Mouse (Mus musculus) liver, adult 2 months (tissue): ENCODE measurements around the gene Ltbp3. TPM values are rescaled to one million over a fixed set of nuclear protein-coding genes. Genes with fewer than 3 reads are reported as not detected.

ENCODE experiments used
- DNase-seq: peaks from one replicate; pipeline ENCODE4 v3.0.0-alpha.2; 2011; ENCODE audit warnings: low read depth, low spot score; ENCODE audit errors: extremely low read depth
- H3K27ac ChIP-seq: fragments of 200-500 bp; replicated peaks from 2 replicates; pipeline ENCODE4 v1.5.1; 2012; ENCODE audit warnings: low read depth, mild to moderate bottlenecking, control low read depth, inconsistent platforms, low read length; ENCODE audit not compliant: insufficient read depth
- H3K27me3 ChIP-seq: fragments of 200-500 bp; 2 replicates; pipeline ENCODE4 v1.6.1; 2012; ENCODE audit warnings: mild to moderate bottlenecking, moderate library complexity, low read length, inconsistent platforms; ENCODE audit not compliant: control insufficient read depth, insufficient read depth
- H3K36me3 ChIP-seq: fragments of 200-500 bp; 2 replicates; pipeline ENCODE4 v1.6.1; 2012; ENCODE audit warnings: low read length, inconsistent platforms; ENCODE audit not compliant: control insufficient read depth, insufficient read depth
- H3K4me1 ChIP-seq: fragments of 200-500 bp; 2 replicates; pipeline ENCODE4 v1.6.1; 2011; ENCODE audit warnings: low read length; ENCODE audit not compliant: control insufficient read depth, insufficient read depth
- H3K4me3 ChIP-seq: fragments of 200-500 bp; 2 replicates; pipeline ENCODE4 v1.5.1; 2011; ENCODE audit warnings: low read depth, mild to moderate bottlenecking, control low read depth, low read length, moderate library complexity; ENCODE audit not compliant: insufficient read depth
- H3K79me2 ChIP-seq: fragments of 200-500 bp; 2 replicates; pipeline ENCODE4 v1.6.1; 2012; ENCODE audit warnings: inconsistent platforms, mild to moderate bottlenecking, low read length, moderate library complexity; ENCODE audit not compliant: control insufficient read depth, insufficient read depth
- H3K9ac ChIP-seq: fragments of 200-500 bp; 2 replicates; pipeline ENCODE4 v1.6.1; 2012; ENCODE audit warnings: low read depth, mild to moderate bottlenecking, control low read depth, inconsistent platforms, low read length
- CTCF ChIP-seq: fragments of 200-500 bp; IDR thresholded peaks from 2 replicates; pipeline ENCODE4 v1.5.1; 2011; ENCODE audit warnings: low read depth, low read length, control low read depth
- POLR2A ChIP-seq: fragments of 200-500 bp; IDR thresholded peaks from 2 replicates; pipeline ENCODE4 v1.6.1; 2011; ENCODE audit warnings: low read length, control low read depth; ENCODE audit not compliant: insufficient read depth; ENCODE audit errors: extremely low read depth
- WGBS: fragments of 180-500 bp; shearing (Covaris S2); methylation state at CpG from one replicate; pipeline ENCODE4 v1.1.7; 2018; 5-methylcytosine and 5-hydroxymethylcytosine counted together
- polyA plus RNA-seq: library from polyadenylated mRNA; depleted of rRNA; stranded (reverse); fragments of >200 nt; gene quantifications from 2 replicates; pipeline ENCODE4 v1.2.3, GENCODE M21; 2012
- total RNA-seq: library from RNA; depleted of rRNA; stranded (reverse); fragments of >200 nt; gene quantifications from 2 replicates; pipeline ENCODE4 v1.2.3, GENCODE M21; 2014

Ltbp3 gene
- total and polyA plus RNA-seq, 2 experiments = 1.2 to 3.4 TPM

DNA sequence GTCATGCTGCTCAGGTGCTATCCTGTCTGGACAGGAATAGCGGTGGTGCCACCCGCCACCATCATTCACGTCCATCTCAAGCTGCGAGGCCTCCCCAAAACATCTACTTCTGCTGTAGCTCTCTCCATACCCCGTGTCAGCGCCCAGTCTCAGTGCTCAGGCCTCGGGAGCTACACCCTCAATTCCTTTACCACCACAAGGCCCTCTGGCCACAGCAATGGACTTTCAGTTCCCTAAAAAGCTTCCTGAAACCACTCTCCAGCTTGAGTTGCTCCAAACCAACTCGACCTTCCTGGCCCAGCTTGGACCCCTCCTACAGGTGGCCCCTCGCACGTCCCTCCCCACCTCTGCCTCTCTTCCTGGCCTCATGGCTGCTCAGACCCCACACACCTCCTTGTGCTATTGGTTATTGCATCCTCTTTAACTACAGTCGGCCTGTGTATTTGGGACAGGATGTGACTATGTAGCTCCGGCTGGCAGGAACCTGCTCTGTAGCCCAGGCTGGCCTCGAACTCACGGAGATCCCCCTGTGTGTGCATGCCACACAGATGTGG is 28.7 kb upstream of the Ltbp3 start:
- H3K27ac ChIP-seq = no peak overlapping the region
- whole genome bisulfite sequencing = 88% methylated on average over 14 of the region's 14 CpGs
- 0 out of 2 replicates have a peak, but pooled peaks cover 3% of the 10 kb centered on the region for H3K4me1 ChIP-seq
- H3K4me3 ChIP-seq = no peak overlapping the region
- H3K79me2 ChIP-seq = no peaks in the 10 kb centered on the region
- H3K27me3 ChIP-seq = no peaks in the 10 kb centered on the region
- DNase-seq = no peak
- H3K36me3 ChIP-seq = no peaks in the 10 kb centered on the region
- no peak for TF ChIP-seq CTCF
- no peak for TF ChIP-seq POLR2A
- H3K9ac ChIP-seq = no peak overlapping the region

DNA sequence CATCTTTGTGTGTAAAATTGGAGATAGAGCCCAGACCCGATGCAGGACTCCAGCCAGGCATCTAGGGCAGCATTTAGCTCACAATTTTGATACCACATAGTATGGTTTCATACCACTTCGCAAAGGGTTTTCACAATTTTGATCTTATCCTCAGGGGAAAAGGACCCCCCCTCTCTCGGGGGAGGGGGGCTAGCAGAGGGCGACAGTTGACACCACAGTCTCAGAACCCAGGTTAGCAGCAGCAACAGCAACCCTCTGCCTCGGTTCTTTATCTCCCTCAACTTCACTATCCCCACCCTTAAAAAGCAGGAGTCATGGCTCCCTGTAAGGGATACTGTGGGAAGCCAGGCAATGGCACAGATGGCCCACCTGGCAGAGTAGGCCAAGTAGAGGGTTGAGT is 27.4 kb upstream of the Ltbp3 start:
- Histone ChIP-seq H3K4me1 (0 out of 2 replicates have a peak, but pooled peaks cover 3% of the 10 kb centered on the region), H3K36me3 (no peaks in the 10 kb centered on the region)
- 82% methylated on average over 5 of the region's 5 CpGs for WGBS

DNA sequence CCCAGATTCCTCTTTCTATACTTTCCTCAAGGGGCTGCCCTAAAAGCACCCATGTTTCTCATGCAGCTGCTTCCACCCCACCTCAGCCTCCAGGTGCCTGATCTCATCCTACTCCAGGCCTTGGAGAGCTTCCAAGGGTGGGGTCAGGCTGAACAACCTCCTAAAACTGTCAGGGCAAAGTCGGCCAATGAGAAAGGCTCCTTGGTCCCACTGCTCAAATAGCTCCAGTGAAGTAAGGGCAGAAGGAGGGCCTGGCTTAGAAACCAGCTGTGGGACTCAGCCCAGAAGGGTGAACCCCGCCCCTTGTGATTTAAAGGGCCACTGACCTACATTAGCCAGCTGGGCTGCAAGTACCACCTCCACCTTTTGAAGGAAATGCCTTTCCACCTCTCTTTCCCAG is 27.0 kb upstream of the Ltbp3 start:
- no peak overlapping the region for H3K27ac ChIP-seq
- 0 out of 2 replicates have a peak, but pooled peaks cover 3% of the 10 kb centered on the region for H3K4me1 ChIP-seq
- no peaks in the 10 kb centered on the region for H3K79me2 ChIP-seq
- TF ChIP-seq CTCF = no peak
- no peak for TF ChIP-seq POLR2A
- peak; percentile 55 for DNase-seq
- no peak overlapping the region for H3K9ac ChIP-seq
- H3K27me3 ChIP-seq = no peaks in the 10 kb centered on the region
- no peaks in the 10 kb centered on the region for H3K36me3 ChIP-seq
- 19% methylated on average over 2 of the region's 2 CpGs for WGBS
- no peak overlapping the region for H3K4me3 ChIP-seq

More for the DNA sequence above, 27.4 kb upstream of the Ltbp3 start:
- Histone ChIP-seq H3K27ac (no peak overlapping the region), H3K4me3 (no peak overlapping the region), H3K9ac (no peak overlapping the region), H3K27me3 (no peaks in the 10 kb centered on the region), H3K79me2 (no peaks in the 10 kb centered on the region)
- DNase-seq = no peak
- no peak for TF ChIP-seq POLR2A
- TF ChIP-seq CTCF = no peak

DNA sequence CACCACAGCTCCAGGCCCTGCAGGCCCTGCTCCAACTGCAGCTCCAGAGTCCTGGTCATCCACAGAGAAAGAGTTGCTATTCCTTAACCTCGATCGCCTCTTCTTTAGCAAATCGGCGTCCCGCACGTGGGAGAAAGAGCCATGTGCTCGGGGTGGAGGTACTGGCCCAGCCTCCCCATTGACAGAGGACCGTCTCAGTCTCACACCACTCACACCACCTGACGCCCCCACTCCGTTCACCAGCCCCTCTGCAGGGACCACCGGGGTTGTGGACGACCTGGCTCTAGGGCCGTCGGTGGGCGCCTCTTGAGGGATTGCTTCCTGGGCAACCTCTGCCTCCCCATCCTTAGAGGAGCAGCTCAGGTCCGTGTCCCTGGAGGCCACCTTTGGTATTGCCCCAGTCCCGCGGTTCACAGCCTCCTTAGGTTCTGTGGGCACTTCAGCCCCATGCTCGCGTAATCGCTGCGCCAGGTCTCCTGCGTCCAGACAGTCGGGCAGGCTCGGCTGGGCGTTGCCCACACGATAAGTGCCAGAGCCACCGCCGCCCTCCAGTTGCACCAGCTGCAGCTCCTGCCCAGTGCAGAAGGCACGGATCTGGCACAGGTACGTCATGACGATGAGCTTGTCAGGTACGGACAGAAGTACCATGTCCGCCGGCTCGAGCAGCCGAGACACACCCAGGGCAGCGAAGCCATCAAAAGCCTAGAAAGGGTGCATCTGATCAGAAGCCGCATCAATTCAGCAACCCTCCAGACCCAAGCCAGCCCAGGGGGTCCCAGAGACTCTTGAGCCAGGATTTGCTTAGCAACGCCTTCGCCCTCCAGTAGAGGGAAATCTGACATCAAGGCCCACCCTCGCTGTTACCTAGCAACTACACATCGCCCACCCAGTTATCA is 24.7 kb upstream of the Ltbp3 start:
- no peak for DNase-seq
- TF ChIP-seq CTCF = peak; percentile 29; the same call in 1 of the 2 replicates
- no peak for TF ChIP-seq POLR2A
- no peak overlapping the region for H3K4me3 ChIP-seq
- no peaks in the 10 kb centered on the region for H3K79me2 ChIP-seq
- H3K9ac ChIP-seq = no peak overlapping the region
- H3K4me1 ChIP-seq = 0 out of 2 replicates have a peak, but pooled peaks cover 3% of the 10 kb centered on the region
- peaks cover 2% of the 10 kb centered on the region; the same call in 1 of the 2 replicates for H3K36me3 ChIP-seq
- no peak overlapping the region for H3K27ac ChIP-seq
- 45% methylated on average over 43 of the region's 43 CpGs for WGBS
- H3K27me3 ChIP-seq = no peaks in the 10 kb centered on the region

DNA sequence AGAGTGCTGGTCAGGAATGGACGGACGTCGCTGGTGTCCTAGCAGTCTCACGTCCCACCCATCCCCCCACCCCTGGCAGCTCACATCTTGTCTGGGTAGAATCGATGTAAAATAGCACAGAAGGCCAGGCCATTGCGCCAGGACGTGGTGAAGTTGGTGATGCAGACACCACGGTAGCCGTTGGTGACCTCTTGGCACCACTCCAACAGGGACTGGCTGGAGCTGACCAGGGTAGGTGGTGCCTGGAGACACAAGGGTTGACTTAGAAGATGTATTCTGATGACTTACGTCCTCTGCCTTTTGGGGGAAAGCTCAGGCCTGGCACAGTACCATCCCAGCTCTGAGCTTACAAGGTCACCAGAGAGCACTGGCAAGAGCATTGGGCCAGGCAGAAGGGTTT is 23.7 kb upstream of the Ltbp3 start:
- H3K27me3 ChIP-seq = no peaks in the 10 kb centered on the region
- 35% methylated on average over 10 of the region's 10 CpGs for WGBS
- no peak overlapping the region for H3K4me3 ChIP-seq
- no peaks in the 10 kb centered on the region for H3K79me2 ChIP-seq
- H3K9ac ChIP-seq = no peak overlapping the region
- H3K4me1 ChIP-seq = 0 out of 2 replicates have a peak, but pooled peaks cover 3% of the 10 kb centered on the region
- peak; percentile 40 for DNase-seq
- no peak overlapping the region for H3K27ac ChIP-seq
- TF ChIP-seq CTCF (no peak), POLR2A (no peak)
- H3K36me3 ChIP-seq = peaks cover 2% of the 10 kb centered on the region; the same call in 1 of the 2 replicates
